Mouse (Mus musculus) lung, embryonic 16.5 days (tissue): ENCODE results near the gene Snw1. TPM values are rescaled to one million over a fixed set of nuclear protein-coding genes. Genes with fewer than 3 reads are reported as not detected.
A peak's percentile ranks its signal among the peaks of the same experiment; 100 is the strongest.

Experiments
- ATAC-seq: fragments of 200-750 bp; cut with Nextera tagmentation; 2 replicates; pipeline ENCODE4 v1.8.0; 2017; ENCODE audit warnings: low read depth, mild to moderate bottlenecking, moderate library complexity
- H3K27ac ChIP-seq: fragments of 300-500 bp; sonication (generic); 2 replicates; pipeline ENCODE4 v1.5.1; 2014; ENCODE audit warnings: mild to moderate bottlenecking, control low read depth, low read length
- H3K27me3 ChIP-seq: fragments of 300-500 bp; sonication (generic); 2 replicates; pipeline ENCODE4 v1.6.1; 2014; ENCODE audit warnings: low read depth, low read length, mixed read lengths; ENCODE audit not compliant: control insufficient read depth, insufficient read depth
- H3K36me3 ChIP-seq: fragments of 300-500 bp; sonication (generic); 2 replicates; pipeline ENCODE4 v1.6.1; 2014; ENCODE audit warnings: low read length; ENCODE audit not compliant: control insufficient read depth, insufficient read depth
- H3K4me1 ChIP-seq: fragments of 300-500 bp; sonication (generic); replicated peaks from 2 replicates; pipeline ENCODE4 v1.6.1; 2014; ENCODE audit warnings: low read length, mixed read lengths; ENCODE audit not compliant: control insufficient read depth, insufficient read depth
- H3K4me2 ChIP-seq: fragments of 300-500 bp; sonication (generic); 2 replicates; pipeline ENCODE4 v1.6.1; 2014; ENCODE audit warnings: low read depth, low read length, control low read depth
- H3K4me3 ChIP-seq: fragments of 300-500 bp; sonication (generic); 2 replicates; pipeline ENCODE4 v1.5.1; 2014; ENCODE audit warnings: mild to moderate bottlenecking, low read length, control low read depth
- H3K9ac ChIP-seq: fragments of 300-500 bp; sonication (generic); 2 replicates; pipeline ENCODE4 v1.6.1; 2014; ENCODE audit warnings: low read length, control low read depth
- H3K9me3 ChIP-seq: fragments of 300-500 bp; sonication (generic); 2 replicates; pipeline ENCODE4 v1.6.1; 2016; ENCODE audit warnings: low read length; ENCODE audit not compliant: control insufficient read depth
- WGBS: fragments of 180-500 bp; shearing (Covaris S2); extraction: QIAGEN DNeasy Blood & Tissue Kit; methylation state at CpG from one replicate; pipeline ENCODE4 v1.1.7; 2014; 5-methylcytosine and 5-hydroxymethylcytosine counted together
- polyA plus RNA-seq: library from polyadenylated mRNA; unstranded; fragments of >200 nt; fragmentation: Nextera tagmentation; extraction: Ambion mirVana; gene quantifications from 2 replicates; pipeline ENCODE4 v1.2.1, GENCODE M21; 2015

Snw1 gene
- polyA plus RNA-seq, 1 experiment from 2014 or later: 115 TPM

- Histone ChIP-seq H3K4me3 (no peak overlapping the region), H3K36me3 (peaks cover 59% of the 10 kb centered on the region), H3K4me2 (no peak overlapping the region), H3K27me3 (no peaks in the 10 kb centered on the region), H3K9me3 (no peaks in the 10 kb centered on the region), H3K9ac (no peak overlapping the region), H3K27ac (no peak overlapping the region), H3K4me1 (no peaks in the 10 kb centered on the region)
- WGBS: 92% methylated on average over 5 of the region's 5 CpGs
- ATAC-seq: no peak
Measured at GRCm38 (mm10) chr12:87426354-87427031, 45.6 kb downstream of the Snw1 start.

- Histone ChIP-seq H3K4me2 (no peak overlapping the region), H3K9ac (no peak overlapping the region), H3K27me3 (no peaks in the 10 kb centered on the region), H3K4me1 (no peaks in the 10 kb centered on the region), H3K9me3 (no peaks in the 10 kb centered on the region), H3K27ac (no peak overlapping the region), H3K36me3 (peaks cover 42% of the 10 kb centered on the region), H3K4me3 (no peak overlapping the region)
- 47% methylated on average over 3 of the region's 3 CpGs for WGBS
- ATAC-seq: no peak
Measured at GRCm38 (mm10) chr12:87424516-87424915, 47.6 kb downstream of the Snw1 start.

- no peaks in the 10 kb centered on the region for H3K4me1 ChIP-seq
- no peak overlapping the region for H3K4me2 ChIP-seq
- WGBS: 50% methylated on average over 1 of the region's 1 CpGs
- no peak overlapping the region for H3K4me3 ChIP-seq
- no peak for ATAC-seq
- H3K9ac ChIP-seq: no peak overlapping the region
- H3K27ac ChIP-seq: no peak overlapping the region
- H3K36me3 ChIP-seq: peaks cover 35% of the 10 kb centered on the region
- H3K27me3 ChIP-seq: no peaks in the 10 kb centered on the region
- H3K9me3 ChIP-seq: no peaks in the 10 kb centered on the region
Measured at GRCm38 (mm10) chr12:87423700-87424099, 48.4 kb downstream of the Snw1 start.

- Histone ChIP-seq H3K9ac (no peak overlapping the region), H3K27ac (no peak overlapping the region), H3K9me3 (no peaks in the 10 kb centered on the region), H3K4me1 (no peaks in the 10 kb centered on the region), H3K4me2 (no peak overlapping the region), H3K27me3 (no peaks in the 10 kb centered on the region), H3K4me3 (no peak overlapping the region), H3K36me3 (peaks cover 19% of the 10 kb centered on the region)
- no peak for ATAC-seq
- 60% methylated on average over 5 of the region's 5 CpGs for WGBS
Measured at GRCm38 (mm10) chr12:87421708-87422507, 50.2 kb downstream of the Snw1 start.

- no peaks in the 10 kb centered on the region for H3K27me3 ChIP-seq
- H3K4me1 ChIP-seq: no peaks in the 10 kb centered on the region
- H3K27ac ChIP-seq: no peak overlapping the region
- H3K36me3 ChIP-seq: peaks cover 8% of the 10 kb centered on the region; the same call in 1 of the 2 replicates
- 53% methylated on average over 12 of the region's 12 CpGs for WGBS
- H3K4me3 ChIP-seq: no peak overlapping the region
- no peaks in the 10 kb centered on the region for H3K9me3 ChIP-seq
- ATAC-seq: no peak
- H3K9ac ChIP-seq: no peak overlapping the region
- H3K4me2 ChIP-seq: no peak overlapping the region
Measured at GRCm38 (mm10) chr12:87419974-87420485, 52.0 kb downstream of the Snw1 start.

GRCm38 (mm10) chr12:87418921-87419320 lies 53.2 kb downstream of the Snw1 start:
- Histone ChIP-seq H3K4me3 (no peak overlapping the region), H3K27ac (no peak overlapping the region), H3K27me3 (no peaks in the 10 kb centered on the region), H3K9ac (no peak overlapping the region), H3K36me3 (peaks cover 7% of the 10 kb centered on the region; the same call in 1 of the 2 replicates), H3K4me1 (no peaks in the 10 kb centered on the region), H3K4me2 (no peak overlapping the region), H3K9me3 (no peaks in the 10 kb centered on the region)
- 74% methylated on average over 5 of the region's 5 CpGs for WGBS
- ATAC-seq: no peak

- peak; percentile 55; the same call in 1 of the 2 replicates for ATAC-seq
- WGBS: 24% methylated on average over 7 of the region's 7 CpGs
- H3K36me3 ChIP-seq: no peaks in the 10 kb centered on the region
Measured at GRCm38 (mm10) chr12:87416690-87417089, 55.4 kb downstream of the Snw1 start.

GRCm38 (mm10) chr12:87415358-87415757 lies 56.7 kb downstream of the Snw1 start:
- Histone ChIP-seq H3K27me3 (no peaks in the 10 kb centered on the region), H3K4me2 (no peak overlapping the region), H3K27ac (no peak overlapping the region), H3K4me1 (no peaks in the 10 kb centered on the region; the same call in 1 of the 2 replicates), H3K9me3 (no peaks in the 10 kb centered on the region), H3K36me3 (no peaks in the 10 kb centered on the region), H3K9ac (no peak overlapping the region), H3K4me3 (no peak overlapping the region)
- ATAC-seq: no peak
- 58% methylated on average over 4 of the region's 4 CpGs for WGBS

More at GRCm38 (mm10) chr12:87416690-87417089, 55.4 kb downstream of the Snw1 start:
- H3K4me1 ChIP-seq: no peaks in the 10 kb centered on the region
- no peak overlapping the region for H3K9ac ChIP-seq
- H3K27ac ChIP-seq: no peak overlapping the region
- no peak overlapping the region for H3K4me3 ChIP-seq
- H3K27me3 ChIP-seq: no peaks in the 10 kb centered on the region
- no peak overlapping the region for H3K4me2 ChIP-seq
- H3K9me3 ChIP-seq: no peaks in the 10 kb centered on the region

GRCm38 (mm10) chr12:87413179-87413790 lies 58.8 kb downstream of the Snw1 start:
- H3K4me2 ChIP-seq: no peak overlapping the region
- H3K4me1 ChIP-seq: peaks cover 2% of the 10 kb centered on the region; the same call in 1 of the 2 replicates
- H3K36me3 ChIP-seq: no peaks in the 10 kb centered on the region
- no peak overlapping the region for H3K9ac ChIP-seq
- no peaks in the 10 kb centered on the region for H3K9me3 ChIP-seq
- no peak overlapping the region for H3K4me3 ChIP-seq
- peak; percentile 45; the same call in 1 of the 2 replicates for ATAC-seq
- H3K27ac ChIP-seq: no peak overlapping the region
- WGBS: 17% methylated on average over 4 of the region's 4 CpGs
- H3K27me3 ChIP-seq: no peaks in the 10 kb centered on the region
